Mouse (Mus musculus) ES-E14 (cell line): ENCODE measurements around the gene Dzip1l.
"Not testable (repeated sequence)": the region's sequence is repeated elsewhere in the genome, so short reads cannot be mapped to it uniquely, and the experiment has no call there.

ENCODE experiments used
- CHD2 ChIP-seq: IDR thresholded peaks from 2 replicates; pipeline ENCODE4 v1.6.1; 2014; ENCODE audit warnings: mild to moderate bottlenecking, low read depth, low read length, inconsistent platforms
- MAFK ChIP-seq: IDR thresholded peaks from 2 replicates; pipeline ENCODE4 v1.6.1; 2014; ENCODE audit warnings: mild to moderate bottlenecking, low read depth, low read length, inconsistent platforms; ENCODE audit not compliant: insufficient read depth
- ZC3H11A ChIP-seq: IDR thresholded peaks from 2 replicates; pipeline ENCODE4 v1.6.1; 2012; ENCODE audit warnings: low read depth, mild to moderate bottlenecking, inconsistent platforms, low read length, borderline replicate concordance

DNA sequence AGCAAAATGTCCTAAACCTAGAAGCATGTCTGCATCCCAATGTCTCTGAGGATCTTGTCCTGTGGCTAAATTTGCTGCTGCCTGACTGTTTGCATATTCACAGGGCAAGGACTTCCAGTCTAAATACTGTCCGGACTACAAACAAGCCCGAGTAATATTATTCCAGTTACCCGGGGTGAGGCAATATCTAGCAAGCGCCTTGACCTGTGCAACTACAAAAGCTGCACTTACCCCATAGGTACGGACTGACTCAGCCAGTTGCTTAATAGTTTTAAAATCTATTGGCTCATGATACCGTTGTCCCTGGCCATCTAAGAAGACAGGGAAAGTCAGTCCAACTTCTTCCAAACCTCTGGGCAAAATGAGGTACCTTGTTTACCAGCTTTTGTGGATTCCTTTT is 30.2 kb upstream of the Dzip1l start:
- TF ChIP-seq MAFK, CHD2, ZC3H11A: not testable (repeated sequence)
